Mouse (Mus musculus) embryonic facial prominence, embryonic 13.5 days (tissue): Measurements from ENCODE around the gene Pigx. TPM values are rescaled to one million over a fixed set of nuclear protein-coding genes. Genes with fewer than 3 reads are reported as not detected.
A peak's percentile ranks its signal among the peaks of the same experiment; 100 is the strongest.

ENCODE experiments used
- ATAC-seq: fragments of 200-750 bp; cut with Nextera tagmentation; 2 replicates; pipeline ENCODE4 v1.8.0; 2017; ENCODE audit warnings: low read depth; ENCODE audit not compliant: insufficient number of reproducible peaks, insufficient read depth, low FRiP score, low TSS enrichment
- H3K27ac ChIP-seq: fragments of 300-500 bp; sonication (generic); 2 replicates; pipeline ENCODE4 v1.5.1; 2015; ENCODE audit warnings: moderate library complexity, mild to moderate bottlenecking, inconsistent platforms
- H3K27me3 ChIP-seq: fragments of 300-500 bp; sonication (generic); 2 replicates; pipeline ENCODE4 v1.6.1; 2015; ENCODE audit warnings: mild to moderate bottlenecking, inconsistent platforms
- H3K36me3 ChIP-seq: fragments of 300-500 bp; sonication (generic); 2 replicates; pipeline ENCODE4 v1.6.1; 2015; ENCODE audit warnings: mild to moderate bottlenecking, inconsistent platforms
- H3K4me1 ChIP-seq: fragments of 300-500 bp; sonication (generic); 2 replicates; pipeline ENCODE4 v1.6.1; 2015; ENCODE audit warnings: inconsistent platforms
- H3K4me2 ChIP-seq: fragments of 300-500 bp; sonication (generic); 2 replicates; pipeline ENCODE4 v1.6.1; 2015; ENCODE audit warnings: moderate library complexity, mild to moderate bottlenecking, inconsistent platforms
- H3K4me3 ChIP-seq: fragments of 300-500 bp; sonication (generic); 2 replicates; pipeline ENCODE4 v1.5.1; 2015; ENCODE audit warnings: mild to moderate bottlenecking, inconsistent platforms
- H3K9ac ChIP-seq: fragments of 300-500 bp; sonication (generic); 2 replicates; pipeline ENCODE4 v1.6.1; 2015; ENCODE audit warnings: mild to moderate bottlenecking, inconsistent platforms
- H3K9me3 ChIP-seq: fragments of 300-500 bp; sonication (generic); 2 replicates; pipeline ENCODE4 v1.6.1; 2016; ENCODE audit warnings: inconsistent platforms
- WGBS: fragments of 180-500 bp; shearing (Covaris S2); methylation state at CpG from one replicate; pipeline ENCODE4 v1.1.7; 2015; ENCODE audit warnings: mixed read lengths; 5-methylcytosine and 5-hydroxymethylcytosine counted together
- polyA plus RNA-seq: library from polyadenylated mRNA; unstranded; fragments of >200 nt; fragmentation: Nextera tagmentation; extraction: Ambion mirVana; gene quantifications from 2 replicates; pipeline ENCODE4 v1.2.1, GENCODE M21; 2015

Pigx gene
- polyA plus RNA-seq, 1 experiment from 2014 or later: 127 TPM

GRCm38 (mm10) chr16:32124444-32125335, 25.1 kb upstream of the Pigx start:
- Histone ChIP-seq H3K9me3 (no peaks in the 10 kb centered on the region), H3K27me3 (no peaks in the 10 kb centered on the region), H3K9ac (no peak overlapping the region), H3K36me3 (no peaks in the 10 kb centered on the region), H3K27ac (no peak overlapping the region), H3K4me1 (no peaks in the 10 kb centered on the region), H3K4me3 (no peak overlapping the region), H3K4me2 (no peak overlapping the region)
- 65% methylated on average over 17 of the region's 17 CpGs for WGBS
- ATAC-seq: no peak

- Histone ChIP-seq H3K4me1 (no peaks in the 10 kb centered on the region), H3K27ac (no peak overlapping the region), H3K4me2 (no peak overlapping the region), H3K9ac (no peak overlapping the region), H3K9me3 (no peaks in the 10 kb centered on the region), H3K4me3 (no peak overlapping the region), H3K36me3 (no peaks in the 10 kb centered on the region), H3K27me3 (no peaks in the 10 kb centered on the region)
- WGBS: 85% methylated on average over 7 of the region's 7 CpGs
- ATAC-seq: no peak
Measured at GRCm38 (mm10) chr16:32124020-32124419, 24.5 kb upstream of the Pigx start.

- Histone ChIP-seq H3K4me1 (0 out of 2 replicates have a peak, but pooled peaks cover 3% of the 10 kb centered on the region), H3K27ac (no peak overlapping the region), H3K4me2 (no peak overlapping the region), H3K27me3 (no peaks in the 10 kb centered on the region), H3K9me3 (no peaks in the 10 kb centered on the region), H3K9ac (no peak overlapping the region), H3K36me3 (no peaks in the 10 kb centered on the region), H3K4me3 (no peak overlapping the region)
- no peak for ATAC-seq
- 74% methylated on average over 3 of the region's 3 CpGs for whole genome bisulfite sequencing
Measured at GRCm38 (mm10) chr16:32120454-32120853, 20.9 kb upstream of the Pigx start.

- no peaks in the 10 kb centered on the region for H3K9me3 ChIP-seq
- no peak overlapping the region for H3K27ac ChIP-seq
- H3K9ac ChIP-seq: no peak overlapping the region
- H3K4me2 ChIP-seq: no peak overlapping the region
- ATAC-seq: no peak
- 0 out of 2 replicates have a peak, but pooled peaks cover 3% of the 10 kb centered on the region for H3K4me1 ChIP-seq
- 47% methylated on average over 5 of the region's 5 CpGs for WGBS
- H3K27me3 ChIP-seq: no peaks in the 10 kb centered on the region
- H3K36me3 ChIP-seq: no peaks in the 10 kb centered on the region
- H3K4me3 ChIP-seq: no peak overlapping the region
Measured at GRCm38 (mm10) chr16:32116186-32116585, 16.6 kb upstream of the Pigx start.

GRCm38 (mm10) chr16:32115781-32116180, 16.2 kb upstream of the Pigx start:
- no peak for ATAC-seq
- H3K9ac ChIP-seq: no peak overlapping the region

GRCm38 (mm10) chr16:32114968-32115695, 15.6 kb upstream of the Pigx start:
- ATAC-seq: no peak
- 0 out of 2 replicates have a peak, but pooled peaks cover 5% of the 10 kb centered on the region for H3K36me3 ChIP-seq
- H3K4me2 ChIP-seq: 0 out of 2 replicates have a peak overlapping the region, but pooled peaks have one; percentile 14

More at GRCm38 (mm10) chr16:32115781-32116180, 16.2 kb upstream of the Pigx start:
- Histone ChIP-seq H3K27ac (no peak overlapping the region), H3K4me1 (0 out of 2 replicates have a peak, but pooled peaks cover 3% of the 10 kb centered on the region), H3K27me3 (no peaks in the 10 kb centered on the region), H3K4me2 (0 out of 2 replicates have a peak overlapping the region, but pooled peaks have one; percentile 14), H3K4me3 (no peak overlapping the region), H3K36me3 (no peaks in the 10 kb centered on the region), H3K9me3 (no peaks in the 10 kb centered on the region)
- WGBS: 60% methylated on average over 6 of the region's 6 CpGs

GRCm38 (mm10) chr16:32114406-32114805, 14.9 kb upstream of the Pigx start:
- H3K4me1 ChIP-seq: 0 out of 2 replicates have a peak, but pooled peaks cover 3% of the 10 kb centered on the region
- H3K27ac ChIP-seq: no peak overlapping the region
- 0 out of 2 replicates have a peak, but pooled peaks cover 8% of the 10 kb centered on the region for H3K36me3 ChIP-seq
- no peak overlapping the region for H3K4me2 ChIP-seq
- no peak for ATAC-seq
- no peaks in the 10 kb centered on the region for H3K27me3 ChIP-seq
- no peaks in the 10 kb centered on the region for H3K9me3 ChIP-seq
- no peak overlapping the region for H3K9ac ChIP-seq
- no peak overlapping the region for H3K4me3 ChIP-seq
- 86% methylated on average over 10 of the region's 10 CpGs for WGBS

More at GRCm38 (mm10) chr16:32114968-32115695, 15.6 kb upstream of the Pigx start:
- no peak overlapping the region for H3K27ac ChIP-seq
- H3K4me3 ChIP-seq: no peak overlapping the region
- WGBS: 9% methylated on average over 15 of the region's 15 CpGs
- no peak overlapping the region for H3K9ac ChIP-seq
- no peaks in the 10 kb centered on the region for H3K27me3 ChIP-seq
- H3K9me3 ChIP-seq: no peaks in the 10 kb centered on the region
- H3K4me1 ChIP-seq: 0 out of 2 replicates have a peak, but pooled peaks cover 3% of the 10 kb centered on the region

- Histone ChIP-seq H3K27me3 (no peaks in the 10 kb centered on the region), H3K9me3 (no peaks in the 10 kb centered on the region), H3K9ac (no peak overlapping the region), H3K4me2 (no peak overlapping the region), H3K36me3 (0 out of 2 replicates have a peak, but pooled peaks cover 14% of the 10 kb centered on the region), H3K27ac (no peak overlapping the region), H3K4me1 (0 out of 2 replicates have a peak, but pooled peaks cover 3% of the 10 kb centered on the region), H3K4me3 (no peak overlapping the region)
- WGBS: 70% methylated on average over 23 of the region's 23 CpGs
- ATAC-seq: no peak
Measured at GRCm38 (mm10) chr16:32113541-32114218, 14.1 kb upstream of the Pigx start.

GRCm38 (mm10) chr16:32110951-32111699, 11.6 kb upstream of the Pigx start:
- H3K27me3 ChIP-seq: no peaks in the 10 kb centered on the region
- H3K9ac ChIP-seq: no peak overlapping the region
- H3K4me3 ChIP-seq: no peak overlapping the region
- no peak overlapping the region for H3K27ac ChIP-seq
- no peak overlapping the region for H3K4me2 ChIP-seq
- H3K9me3 ChIP-seq: no peaks in the 10 kb centered on the region
- H3K4me1 ChIP-seq: 0 out of 2 replicates have a peak, but pooled peaks cover 3% of the 10 kb centered on the region
- no peak for ATAC-seq
- peaks cover 33% of the 10 kb centered on the region for H3K36me3 ChIP-seq
- WGBS: 79% methylated on average over 15 of the region's 15 CpGs

GRCm38 (mm10) chr16:32108578-32108977, 9.0 kb upstream of the Pigx start:
- no peak overlapping the region for H3K4me3 ChIP-seq
- H3K9me3 ChIP-seq: no peaks in the 10 kb centered on the region
- no peaks in the 10 kb centered on the region for H3K4me1 ChIP-seq
- H3K9ac ChIP-seq: no peak overlapping the region
- no peaks in the 10 kb centered on the region for H3K27me3 ChIP-seq
- WGBS: 89% methylated on average over 2 of the region's 2 CpGs
- peaks cover 54% of the 10 kb centered on the region for H3K36me3 ChIP-seq
- no peak overlapping the region for H3K4me2 ChIP-seq
- no peak for ATAC-seq
- H3K27ac ChIP-seq: no peak overlapping the region
